Mouse (Mus musculus) midbrain, embryonic 14.5 days (tissue): ENCODE data around the gene Brat1. TPM values are rescaled to one million over a fixed set of nuclear protein-coding genes. Genes with fewer than 3 reads are reported as not detected.
A peak's percentile ranks its signal among the peaks of the same experiment; 100 is the strongest.

Experiments used
- ATAC-seq: fragments of 200-750 bp; cut with Nextera tagmentation; 2 replicates; pipeline ENCODE4 v1.8.0; 2017; ENCODE audit warnings: moderate number of reproducible peaks, moderate library complexity; ENCODE audit not compliant: low FRiP score, low TSS enrichment
- DNase-seq: peaks from one replicate; pipeline ENCODE4 v3.0.0-alpha.2; 2015
- H3K27ac ChIP-seq: fragments of 300-500 bp; sonication (generic); replicated peaks from 2 replicates; pipeline ENCODE4 v1.5.1; 2014; ENCODE audit warnings: mild to moderate bottlenecking, low read depth, low read length, moderate library complexity
- H3K27me3 ChIP-seq: fragments of 300-500 bp; sonication (generic); 2 replicates; pipeline ENCODE4 v1.6.1; 2014; ENCODE audit warnings: low read length, control low read depth, mixed read lengths; ENCODE audit not compliant: control insufficient read depth, insufficient read depth
- H3K36me3 ChIP-seq: fragments of 300-500 bp; sonication (generic); 2 replicates; pipeline ENCODE4 v1.6.1; 2014; ENCODE audit warnings: low read length, control low read depth; ENCODE audit not compliant: control insufficient read depth, insufficient read depth
- H3K4me1 ChIP-seq: fragments of 300-500 bp; sonication (generic); 2 replicates; pipeline ENCODE4 v1.6.1; 2014; ENCODE audit warnings: mild to moderate bottlenecking, antibody characterized with exemption, low read length, control low read depth; ENCODE audit not compliant: control insufficient read depth, insufficient read depth
- H3K4me2 ChIP-seq: fragments of 300-500 bp; sonication (generic); 2 replicates; pipeline ENCODE4 v1.6.1; 2014; ENCODE audit warnings: mild to moderate bottlenecking, low read length, moderate library complexity
- H3K4me3 ChIP-seq: fragments of 300-500 bp; sonication (generic); replicated peaks from 2 replicates; pipeline ENCODE4 v1.5.1; 2014; ENCODE audit warnings: low read depth, low read length
- H3K9ac ChIP-seq: fragments of 300-500 bp; sonication (generic); replicated peaks from 2 replicates; pipeline ENCODE4 v1.6.1; 2014; ENCODE audit warnings: mild to moderate bottlenecking, low read length, moderate library complexity
- H3K9me3 ChIP-seq: fragments of 300-500 bp; sonication (generic); 2 replicates; pipeline ENCODE4 v1.6.1; 2016; ENCODE audit warnings: low read length, control low read depth, mixed read lengths; ENCODE audit not compliant: control insufficient read depth
- WGBS: fragments of 180-500 bp; shearing (Covaris S2); extraction: QIAGEN DNeasy Blood & Tissue Kit; methylation state at CpG from one replicate; pipeline ENCODE4 v1.1.7; 2014; 5-methylcytosine and 5-hydroxymethylcytosine counted together
- polyA plus RNA-seq: library from polyadenylated mRNA; unstranded; fragments of >200 nt; fragmentation: Nextera tagmentation; extraction: Ambion mirVana; gene quantifications from 2 replicates; pipeline ENCODE4 v1.2.1, GENCODE M21; 2014

The Brat1 gene
- polyA plus RNA-seq, 1 experiment from 2014 or later, result 19.0 TPM

- H3K36me3 ChIP-seq, result peaks cover 49% of the 10 kb centered on the region
- DNase-seq, result peak; percentile 87
- no peaks in the 10 kb centered on the region for H3K4me1 ChIP-seq
- no peak overlapping the region for H3K4me3 ChIP-seq
- peak; percentile 50; the same call in 1 of the 2 replicates for ATAC-seq
- H3K27me3 ChIP-seq, result no peaks in the 10 kb centered on the region
- H3K27ac ChIP-seq, result no peak overlapping the region
- no peaks in the 10 kb centered on the region for H3K9me3 ChIP-seq
- no peak overlapping the region for H3K9ac ChIP-seq
- WGBS, result 57% methylated on average over 16 of the region's 16 CpGs
- H3K4me2 ChIP-seq, result no peak overlapping the region
These were observed 20.3 kb upstream of the Brat1 start for GRCm38 (mm10) chr5:140684343-140685148.

- no peak overlapping the region for H3K4me2 ChIP-seq
- WGBS, result 84% methylated on average over 3 of the region's 3 CpGs
- H3K9me3 ChIP-seq, result no peaks in the 10 kb centered on the region
- H3K27me3 ChIP-seq, result no peaks in the 10 kb centered on the region
- H3K9ac ChIP-seq, result no peak overlapping the region
- DNase-seq (no peak), ATAC-seq (no peak)
- H3K36me3 ChIP-seq, result peaks cover 58% of the 10 kb centered on the region
- no peak overlapping the region for H3K4me3 ChIP-seq
- no peak overlapping the region for H3K27ac ChIP-seq
- H3K4me1 ChIP-seq, result no peaks in the 10 kb centered on the region
These were observed 16.4 kb upstream of the Brat1 start for GRCm38 (mm10) chr5:140688434-140688833.

GRCm38 (mm10) chr5:140695987-140696386 lies 8.8 kb upstream of the Brat1 start:
- DNase-seq (no peak), ATAC-seq (no peak)
- Histone ChIP-seq H3K9ac (no peak overlapping the region), H3K4me2 (no peak overlapping the region), H3K4me3 (no peak overlapping the region), H3K36me3 (peaks cover 50% of the 10 kb centered on the region), H3K9me3 (no peaks in the 10 kb centered on the region), H3K4me1 (peaks cover 2% of the 10 kb centered on the region), H3K27ac (no peak overlapping the region), H3K27me3 (no peaks in the 10 kb centered on the region)
- 90% methylated on average over 7 of the region's 7 CpGs for WGBS

GRCm38 (mm10) chr5:140699776-140700175 lies 5.0 kb upstream of the Brat1 start:
- no peaks in the 10 kb centered on the region for H3K27me3 ChIP-seq

GRCm38 (mm10) chr5:140701661-140702060 lies 3.1 kb upstream of the Brat1 start:
- Histone ChIP-seq H3K4me1 (peaks cover 22% of the 10 kb centered on the region), H3K4me2 (peak overlapping the region; percentile 74), H3K9ac (peak overlapping the region; percentile 82), H3K4me3 (peak overlapping the region; percentile 64), H3K27me3 (no peaks in the 10 kb centered on the region), H3K27ac (peak overlapping the region; percentile 85), H3K36me3 (peaks cover 24% of the 10 kb centered on the region), H3K9me3 (no peaks in the 10 kb centered on the region)
- WGBS, result under 1% methylated on average over 25 of the region's 25 CpGs
- ATAC-seq, result peak; percentile 0; the same call in 1 of the 2 replicates
- no peak for DNase-seq

More at GRCm38 (mm10) chr5:140699776-140700175, 5.0 kb upstream of the Brat1 start:
- DNase-seq, result no peak
- WGBS, result 85% methylated on average over 9 of the region's 9 CpGs
- H3K9me3 ChIP-seq, result no peaks in the 10 kb centered on the region
- ATAC-seq, result no peak
- H3K9ac ChIP-seq, result no peak overlapping the region
- peaks cover 14% of the 10 kb centered on the region for H3K4me1 ChIP-seq
- H3K4me3 ChIP-seq, result no peak overlapping the region
- H3K27ac ChIP-seq, result no peak overlapping the region
- H3K36me3 ChIP-seq, result peaks cover 32% of the 10 kb centered on the region
- H3K4me2 ChIP-seq, result no peak overlapping the region

- Histone ChIP-seq H3K4me1 (peaks cover 22% of the 10 kb centered on the region), H3K9ac (peak within 1 kb of the TSS; percentile 82), H3K9me3 (no peaks in the 10 kb centered on the region), H3K4me3 (peak within 1 kb of the TSS; percentile 64), H3K27me3 (no peaks in the 10 kb centered on the region), H3K27ac (peak within 1 kb of the TSS; percentile 85), H3K36me3 (peaks cover 21% of the 10 kb centered on the region), H3K4me2 (peak within 1 kb of the TSS; percentile 74)
- under 1% methylated on average over 31 of the region's 33 CpGs for WGBS
- ATAC-seq, result peak; percentile 57
- DNase-seq, result peak; percentile 97
These were observed 2.7 kb upstream of the Brat1 start, which contains the start of gene Iqce for GRCm38 (mm10) chr5:140702103-140702513. Gene Iqce (minus strand): TSS chr5:140702378.

- Histone ChIP-seq H3K4me2 (peak overlapping the region; percentile 74), H3K36me3 (peaks cover 16% of the 10 kb centered on the region), H3K4me1 (peaks cover 22% of the 10 kb centered on the region), H3K9ac (0 out of 2 replicates have a peak overlapping the region, but pooled peaks have one; percentile 82), H3K27ac (peak overlapping the region; percentile 85), H3K4me3 (peak overlapping the region; percentile 64), H3K27me3 (no peaks in the 10 kb centered on the region), H3K9me3 (no peaks in the 10 kb centered on the region)
- peak; percentile 17 for DNase-seq
- ATAC-seq, result no peak
- 67% methylated on average over 19 of the region's 19 CpGs for WGBS
These were observed 2.1 kb upstream of the Brat1 start for GRCm38 (mm10) chr5:140702618-140703175.

- H3K4me2 ChIP-seq, result peak overlapping the region; percentile 65
- peak overlapping the region; percentile 87 for H3K27ac ChIP-seq
- no peaks in the 10 kb centered on the region for H3K27me3 ChIP-seq
- DNase-seq, result peak; percentile 10
- H3K9me3 ChIP-seq, result no peaks in the 10 kb centered on the region
- H3K4me1 ChIP-seq, result peaks cover 22% of the 10 kb centered on the region
- no peak overlapping the region; the same call in 1 of the 2 replicates for H3K9ac ChIP-seq
- 42% methylated on average over 17 of the region's 17 CpGs for WGBS
- H3K36me3 ChIP-seq, result 0 out of 2 replicates have a peak, but pooled peaks cover 10% of the 10 kb centered on the region
- peak overlapping the region; percentile 56 for H3K4me3 ChIP-seq
- ATAC-seq, result no peak
These were observed 1.1 kb upstream of the Brat1 start for GRCm38 (mm10) chr5:140703480-140704377.
